Mouse (Mus musculus) brain, embryonic 14.5 days (tissue): ENCODE results near the gene Hoxc4.

ENCODE experiments used
- CTCF ChIP-seq: fragments of 200-500 bp; IDR thresholded peaks from 2 replicates; pipeline ENCODE4 v1.5.1; 2012; ENCODE audit warnings: inconsistent platforms, mild to moderate bottlenecking, moderate library complexity, borderline replicate concordance; ENCODE audit not compliant: insufficient read depth, insufficient read length; ENCODE audit errors: extremely low read depth
- POLR2A ChIP-seq: fragments of 200-500 bp; IDR thresholded peaks from 2 replicates; pipeline ENCODE4 v1.6.1; 2012; ENCODE audit warnings: mild to moderate bottlenecking, inconsistent platforms, borderline replicate concordance; ENCODE audit not compliant: poor library complexity, insufficient read depth, insufficient read length, severe bottlenecking; ENCODE audit errors: extremely low read depth

DNA sequence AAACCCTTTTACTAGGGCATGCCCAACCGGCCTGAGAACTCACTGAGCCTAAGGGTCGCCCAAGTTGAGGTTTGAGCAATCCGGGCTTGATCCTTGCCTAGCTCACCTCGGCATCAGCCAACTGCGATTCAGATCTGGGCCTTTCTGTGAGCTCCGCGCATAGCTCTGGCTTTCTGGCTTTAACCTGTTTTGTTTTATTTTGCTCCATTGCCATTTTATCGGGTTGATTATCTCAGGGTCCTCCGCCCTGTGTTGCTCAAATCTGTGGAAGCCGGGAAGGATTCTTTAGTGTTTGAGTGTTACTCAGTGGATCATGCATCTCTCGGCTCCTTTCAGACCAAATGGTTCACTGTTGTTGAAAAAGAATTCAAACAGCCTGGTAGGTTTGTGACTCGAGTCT lies 40.0 kb downstream of the Hoxc4 start:
- TF ChIP-seq CTCF = no peak
- no peak for TF ChIP-seq POLR2A
